18 mouse cellular contexts compared by ENCODE assay signal in genomic region chr16:6084701-6085365, GRCm38 (mm10).
DNase-seq lines count a peak whose midpoint lies in the region; ATAC-seq and TF ChIP-seq lines count a peak whose summit lies in the region.
"Had no signal": no experiment of that assay in that cellular context is flagged by ENCODE, and none has a peak within 500 bp of the region (broad histone marks: within the 10 kb centered on the region; RNA-seq: fewer than 3 reads in every experiment).

No protein-coding gene starts in this region.

- no peak overlapping the region for H3K4me3 ChIP-seq in hindbrain, embryonic 16.5 days (ENCODE audit: low read length)
- H3K4me3 ChIP-seq in hindbrain, embryonic 13.5 days, result no peak overlapping the region
- H3K4me3 ChIP-seq in lung, adult 2 months (replicated peaks; ENCODE audit: extremely low read depth, low read depth, low read length), result no peak overlapping the region
- H3K4me3 ChIP-seq: embryonic facial prominence, embryonic 10.5 days; erythroblast, embryonic 14.5 days; midbrain, embryonic 15.5 days had no signal

- no peak overlapping the region for H3K9ac ChIP-seq in hindbrain, embryonic 16.5 days (ENCODE audit: low read depth, low read length)
- no peak overlapping the region for H3K9ac ChIP-seq in hindbrain, embryonic 13.5 days
- H3K9ac ChIP-seq: lung, embryonic 14.5 days; midbrain, embryonic 15.5 days had no signal

- DNase-seq in cerebellum, adult 11-12 months, result peak; percentile 88
- peak; percentile 68 to 79 for DNase-seq in cerebellum, postnatal 10 days
- peak; percentile 80 for DNase-seq in layer of hippocampus, adult 9-11 months
- no peak for DNase-seq in kidney, adult 18-20 months
- DNase-seq in lung, adult 2 months, result no peak
- DNase-seq: adrenal gland, postnatal 25 days; kidney, postnatal 14 days; liver; lung, embryonic 14.5 days; right cerebral cortex, postnatal 14 days; thymus, adult 18-20 months had no signal

- peaks cover 3% of the 10 kb centered on the region; the same call in 1 of the 2 replicates for H3K4me1 ChIP-seq in hindbrain, embryonic 16.5 days (ENCODE audit: control insufficient read depth, insufficient read depth, low read depth, low read length)
- peaks cover 11% of the 10 kb centered on the region for H3K4me1 ChIP-seq in hindbrain, embryonic 13.5 days (replicated peaks)
- no peaks in the 10 kb centered on the region for H3K4me1 ChIP-seq in lung, adult 2 months (ENCODE audit: control insufficient read depth, insufficient read depth, low read length)

- H3K27me3 ChIP-seq in hindbrain, embryonic 16.5 days (replicated peaks; ENCODE audit: control insufficient read depth, insufficient read depth, low read length), result no peaks in the 10 kb centered on the region
- H3K27me3 ChIP-seq in hindbrain, embryonic 13.5 days, result no peaks in the 10 kb centered on the region
- H3K27me3 ChIP-seq: midbrain, embryonic 15.5 days had no signal

- no peaks in the 10 kb centered on the region for H3K9me3 ChIP-seq in hindbrain, embryonic 16.5 days (ENCODE audit: control insufficient read depth, low read length)
- no peaks in the 10 kb centered on the region for H3K9me3 ChIP-seq in hindbrain, embryonic 13.5 days
- H3K9me3 ChIP-seq: embryonic facial prominence, embryonic 10.5 days; midbrain, embryonic 15.5 days had no signal

- WGBS in hindbrain, embryonic 16.5 days, result 62% methylated on average over 7 of the region's 7 CpGs
- 68% methylated on average over 7 of the region's 7 CpGs for WGBS in hindbrain, embryonic 13.5 days
- 84% methylated on average over 7 of the region's 7 CpGs for WGBS in lung, adult 2 months

- TF ChIP-seq CTCF in lung, adult 2 months (IDR thresholded peaks at IDR 0.05; ENCODE audit: insufficient read depth, low read length), result no peak

- ATAC-seq in hindbrain, embryonic 16.5 days, result peak; percentile 52; the same call in 1 of the 2 replicates
- no peak for ATAC-seq in hindbrain, embryonic 13.5 days (ENCODE audit: low FRiP score)
- no peak for ATAC-seq in erythroid progenitor cell, adult 5-6 weeks (replicated peaks; ENCODE audit: low FRiP score, poor library complexity, severe bottlenecking)
- ATAC-seq: intestine, postnatal 0 days; midbrain, embryonic 15.5 days had no signal

- H3K27ac ChIP-seq in hindbrain, embryonic 16.5 days (ENCODE audit: low read depth, low read length), result no peak overlapping the region
- no peak overlapping the region for H3K27ac ChIP-seq in hindbrain, embryonic 13.5 days
- H3K27ac ChIP-seq: embryonic facial prominence, embryonic 10.5 days; midbrain, embryonic 15.5 days had no signal

- no peak for TF ChIP-seq POLR2A in lung, adult 2 months (IDR thresholded peaks at IDR 0.05; ENCODE audit: borderline replicate concordance, extremely low read depth, low read depth, low read length)

- no peak overlapping the region for H3K4me2 ChIP-seq in hindbrain, embryonic 16.5 days (ENCODE audit: low read length)
- no peak overlapping the region for H3K4me2 ChIP-seq in hindbrain, embryonic 13.5 days
- H3K4me2 ChIP-seq: lung, embryonic 14.5 days; midbrain, embryonic 15.5 days had no signal

- H3K36me3 ChIP-seq in hindbrain, embryonic 16.5 days (ENCODE audit: control insufficient read depth, insufficient read depth, low read length), result no peaks in the 10 kb centered on the region
- no peaks in the 10 kb centered on the region for H3K36me3 ChIP-seq in hindbrain, embryonic 13.5 days
- H3K36me3 ChIP-seq: embryonic facial prominence, embryonic 10.5 days; midbrain, embryonic 15.5 days had no signal

Comparison
In these comparisons a context has a peak if more than half of its experiments do, and no peak if none do; other contexts are left out.
1. DNase-seq: peak in cerebellum, adult 11-12 months (single experiment), cerebellum, postnatal 10 days (2 of 2) and layer of hippocampus, adult 9-11 months (single experiment); none in kidney, adult 18-20 months (single experiment) and lung, adult 2 months (single experiment).